Mouse (Mus musculus): ENCODE data around the gene Adam25. TPM values are rescaled to one million over a fixed set of nuclear protein-coding genes. Genes with fewer than 3 reads are reported as not detected.
"Not testable (repeated sequence)": the region's sequence is repeated elsewhere in the genome, so short reads cannot be mapped to it uniquely, and the experiment has no call there.

Gene Adam25
- polyA plus RNA-seq (2015; fragmentation: Nextera tagmentation; extraction: Ambion mirVana): not detected in 2 replicates

- not testable (repeated sequence) for H3K9ac ChIP-seq; H3K4me1 ChIP-seq; H3K4me3 ChIP-seq (replicated peaks); H3K4me2 ChIP-seq; H3K27me3 ChIP-seq; H3K9me3 ChIP-seq (replicated peaks); H3K27ac ChIP-seq; ATAC-seq (replicated peaks; ENCODE audit: low FRiP score); H3K36me3 ChIP-seq
- 63% methylated on average over 1 of the region's 1 CpGs for WGBS
Observed at GRCm38 (mm10) chr8:40751908-40752307, at the start of gene Adam25. Gene Adam25 (plus strand): TSS chr8:40752208.

- H3K9ac ChIP-seq; H3K27ac ChIP-seq; H3K4me3 ChIP-seq (replicated peaks); H3K9me3 ChIP-seq (replicated peaks); H3K27me3 ChIP-seq; ATAC-seq (replicated peaks; ENCODE audit: low FRiP score); H3K36me3 ChIP-seq; H3K4me2 ChIP-seq; H3K4me1 ChIP-seq: not testable (repeated sequence)
- 87% methylated on average over 4 of the region's 4 CpGs for WGBS
Observed at GRCm38 (mm10) chr8:40715406-40715805, 36.6 kb upstream of the Adam25 start.

- WGBS: 76% methylated on average over 7 of the region's 7 CpGs
- no peak overlapping the region for H3K9ac ChIP-seq
- no peak overlapping the region for H3K4me3 ChIP-seq (replicated peaks)
- no peak overlapping the region for H3K4me2 ChIP-seq
- H3K27ac ChIP-seq: no peak overlapping the region
- no peaks in the 10 kb centered on the region for H3K27me3 ChIP-seq
- H3K36me3 ChIP-seq: no peaks in the 10 kb centered on the region
- ATAC-seq (replicated peaks; ENCODE audit: low FRiP score): no peak
- no peaks in the 10 kb centered on the region for H3K4me1 ChIP-seq
- H3K9me3 ChIP-seq (replicated peaks): no peaks in the 10 kb centered on the region; the same call in 1 of the 2 replicates
Observed at GRCm38 (mm10) chr8:40715986-40716385, 36.0 kb upstream of the Adam25 start.

GRCm38 (mm10) chr8:40783320-40783719 is 31.3 kb downstream of the Adam25 start:
- no peaks in the 10 kb centered on the region for H3K4me1 ChIP-seq
- no peak overlapping the region for H3K9ac ChIP-seq
- H3K4me3 ChIP-seq (replicated peaks): no peak overlapping the region
- H3K27ac ChIP-seq: no peak overlapping the region
- ATAC-seq (replicated peaks; ENCODE audit: low FRiP score): no peak
- H3K36me3 ChIP-seq: no peaks in the 10 kb centered on the region
- H3K4me2 ChIP-seq: no peak overlapping the region
- H3K9me3 ChIP-seq (replicated peaks): no peaks in the 10 kb centered on the region
- H3K27me3 ChIP-seq: no peaks in the 10 kb centered on the region

- not testable (repeated sequence) for H3K4me1 ChIP-seq; H3K4me3 ChIP-seq (replicated peaks); H3K36me3 ChIP-seq; H3K27ac ChIP-seq; H3K9me3 ChIP-seq (replicated peaks); H3K4me2 ChIP-seq; H3K27me3 ChIP-seq; ATAC-seq (replicated peaks; ENCODE audit: low FRiP score); H3K9ac ChIP-seq
- 85% methylated on average over 1 of the region's 1 CpGs for WGBS
Observed at GRCm38 (mm10) chr8:40792973-40793372, 41.0 kb downstream of the Adam25 start, which contains the start of gene Adam20. Gene Adam20 (plus strand): TSS chr8:40793273.

- no peak overlapping the region for H3K4me3 ChIP-seq (replicated peaks)
- H3K36me3 ChIP-seq: no peaks in the 10 kb centered on the region
- no peak overlapping the region for H3K9ac ChIP-seq
- no peak overlapping the region for H3K27ac ChIP-seq
- H3K9me3 ChIP-seq (replicated peaks): no peaks in the 10 kb centered on the region
- ATAC-seq (replicated peaks; ENCODE audit: low FRiP score): no peak
- 83% methylated on average over 2 of the region's 2 CpGs for WGBS
- no peaks in the 10 kb centered on the region for H3K27me3 ChIP-seq
- no peak overlapping the region for H3K4me2 ChIP-seq
- H3K4me1 ChIP-seq: no peaks in the 10 kb centered on the region
Observed at GRCm38 (mm10) chr8:40803379-40804079, 51.5 kb downstream of the Adam25 start.

Other genes starting within 250 kb of the Adam25 start
- gene Adam24, start 77.1 kb upstream of the Adam25 start, polyA plus RNA-seq (2015; fragmentation: Nextera tagmentation; extraction: Ambion mirVana): not detected in 2 replicates
- gene Adam20, start 41.1 kb downstream of the Adam25 start, polyA plus RNA-seq (2015; fragmentation: Nextera tagmentation; extraction: Ambion mirVana): not detected in 2 replicates
- gene Adam39, start 70.8 kb downstream of the Adam25 start, polyA plus RNA-seq (2015; fragmentation: Nextera tagmentation; extraction: Ambion mirVana): not detected in 2 replicates